Mouse (Mus musculus): ENCODE data around the gene Rbm19.

GRCm38 (mm10) chr5:120160923-120161658 lies 44.8 kb downstream of the Rbm19 start:
- TF ChIP-seq POLR2A (IDR thresholded peaks at IDR 0.05; ENCODE audit: extremely low read depth, insufficient read depth, low read length) (no peak), CTCF (IDR thresholded peaks at IDR 0.05; ENCODE audit: low read depth, low read length) (no peak)
